Mouse (Mus musculus) leukemia stem cell, adult 10-12 weeks (primary cell): ENCODE measurements around the gene Nckap5l. TPM values are rescaled to one million over a fixed set of nuclear protein-coding genes. Genes with fewer than 3 reads are reported as not detected.

Experiments used
- polyA plus RNA-seq: library from polyadenylated mRNA; stranded (reverse); fragments of >175 nt; gene quantifications from 2 replicates; pipeline ENCODE4 v1.2.3, GENCODE M21; 2012; ENCODE audit warnings: low replicate concordance

Nckap5l gene
- 6.2 and 9.8 TPM in 2 replicates for polyA plus RNA-seq

GRCm38 (mm10) chr15:99457606-99458401, at the start of gene Nckap5l:
Nckap5l (minus strand) TSS chr15:99457748.

GRCm38 (mm10) chr15:99474576-99474926, 17.0 kb upstream of the Nckap5l start, which contains the start of gene Bcdin3d:
Bcdin3d (minus strand) TSS chr15:99474730.

GRCm38 (mm10) chr15:99392486-99393385, 64.8 kb downstream of the Nckap5l start, which contains the start of gene Tmbim6:
Tmbim6 (plus strand) TSS chr15:99392882.

Other genes starting within 250 kb of the Nckap5l start
- gene Kcnh3, start 232.9 kb downstream of the Nckap5l start, polyA plus RNA-seq, result 0.46 and 0.48 TPM in 2 replicates
- gene Mcrs1, start 205.8 kb downstream of the Nckap5l start, polyA plus RNA-seq, result 70.0 and 92.1 TPM in 2 replicates
- 20.8 and 37.7 TPM in 2 replicates for gene Prpf40b, start 162.7 kb downstream of the Nckap5l start, polyA plus RNA-seq
- gene Fam186b, start 161.9 kb downstream of the Nckap5l start, polyA plus RNA-seq, result not detected in 2 replicates
- 6.8 and 9.3 TPM in 2 replicates for gene Fmnl3, start 87.3 kb downstream of the Nckap5l start, polyA plus RNA-seq
- 177 and 273 TPM in 2 replicates for gene Tmbim6, start 64.9 kb downstream of the Nckap5l start, polyA plus RNA-seq
- gene Bcdin3d, start 17.0 kb upstream of the Nckap5l start, polyA plus RNA-seq, result 3.8 and 5.3 TPM in 2 replicates
- 0.01 TPM in 1 of 2 replicates, not detected in the other for gene Faim2, start 70.4 kb upstream of the Nckap5l start, polyA plus RNA-seq
- gene Aqp2, start 121.3 kb upstream of the Nckap5l start, polyA plus RNA-seq, result 0.17 TPM in 1 of 2 replicates, not detected in the other
- not detected in 2 replicates for gene Aqp5, start 133.0 kb upstream of the Nckap5l start, polyA plus RNA-seq
- not detected in 2 replicates for gene Aqp6, start 143.7 kb upstream of the Nckap5l start, polyA plus RNA-seq
- gene Racgap1, start 193.9 kb upstream of the Nckap5l start, polyA plus RNA-seq, result 3.3 and 14.9 TPM in 2 replicates
- gene Asic1, start 212.6 kb upstream of the Nckap5l start, polyA plus RNA-seq, result not detected in 2 replicates
- gene Smarcd1, start 244.4 kb upstream of the Nckap5l start, polyA plus RNA-seq, result 27.7 and 29.8 TPM in 2 replicates
- gene Gm17349, start 247.7 kb upstream of the Nckap5l start, polyA plus RNA-seq, result 10.0 and 21.9 TPM in 2 replicates